In the genomic region with DNA sequence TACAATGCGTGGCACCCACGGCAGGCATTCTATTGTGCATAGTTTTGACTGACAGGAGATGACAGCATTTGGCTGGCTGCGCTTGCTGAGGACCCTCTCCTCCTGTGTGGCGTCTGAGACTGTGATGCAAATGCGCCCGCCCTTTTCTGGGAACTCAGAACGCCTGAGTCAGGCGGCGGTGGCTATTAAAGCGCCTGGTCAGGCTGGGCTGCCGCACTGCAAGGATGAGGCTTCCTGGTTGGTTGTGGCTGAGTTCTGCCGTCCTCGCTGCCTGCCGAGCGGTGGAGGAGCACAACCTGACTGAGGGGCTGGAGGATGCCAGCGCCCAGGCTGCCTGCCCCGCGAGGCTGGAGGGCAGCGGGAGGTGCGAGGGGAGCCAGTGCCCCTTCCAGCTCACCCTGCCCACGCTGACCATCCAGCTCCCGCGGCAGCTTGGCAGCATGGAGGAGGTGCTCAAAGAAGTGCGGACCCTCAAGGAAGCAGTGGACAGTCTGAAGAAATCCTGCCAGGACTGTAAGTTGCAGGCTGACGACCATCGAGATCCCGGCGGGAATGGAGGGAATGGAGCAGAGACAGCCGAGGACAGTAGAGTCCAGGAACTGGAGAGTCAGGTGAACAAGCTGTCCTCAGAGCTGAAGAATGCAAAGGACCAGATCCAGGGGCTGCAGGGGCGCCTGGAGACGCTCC, we compare ENCODE assay signal across 8 mouse cellular contexts. TPM values are rescaled to one million over a fixed set of nuclear protein-coding genes. Genes with fewer than 3 reads are reported as not detected.
DNase-seq lines count a peak whose midpoint lies in the region; ATAC-seq and TF ChIP-seq lines count a peak whose summit lies in the region.

A gene (plus strand): TSS at position 150 of the 687 bp plus-strand sequence.

- no peak for TF ChIP-seq EP300 in liver, embryonic 14.5 days (IDR thresholded peaks at IDR 0.05; ENCODE audit: low read depth)

- WGBS in embryonic facial prominence, embryonic 15.5 days: 5% methylated on average over 31 of the region's 31 CpGs
- 5% methylated on average over 31 of the region's 31 CpGs for WGBS in heart, embryonic 11.5 days (ENCODE audit: insufficient replicate concordance)
- 5% methylated on average over 31 of the region's 31 CpGs for WGBS in kidney, embryonic 14.5 days
- WGBS in liver, embryonic 14.5 days (ENCODE audit: insufficient replicate concordance): 4% methylated on average over 31 of the region's 31 CpGs
- WGBS in stomach, embryonic 16.5 days: 5% methylated on average over 31 of the region's 31 CpGs

- no peaks in the 10 kb centered on the region for H3K36me3 ChIP-seq in embryonic facial prominence, embryonic 15.5 days
- H3K36me3 ChIP-seq in heart, embryonic 11.5 days (ENCODE audit: control insufficient read depth, insufficient read depth, low read length): no peaks in the 10 kb centered on the region
- H3K36me3 ChIP-seq in kidney, embryonic 14.5 days (ENCODE audit: control insufficient read depth, insufficient read depth, low read length): no peaks in the 10 kb centered on the region
- no peaks in the 10 kb centered on the region for H3K36me3 ChIP-seq in liver, embryonic 14.5 days (replicated peaks; ENCODE audit: control insufficient read depth, insufficient read depth, low read depth)
- H3K36me3 ChIP-seq in stomach, embryonic 16.5 days (ENCODE audit: control insufficient read depth, insufficient read depth, low read length): no peaks in the 10 kb centered on the region

- peak within 1 kb of the TSS; percentile 21; the same call in 1 of the 2 replicates for H3K9ac ChIP-seq in embryonic facial prominence, embryonic 15.5 days
- peak within 1 kb of the TSS; percentile 77 for H3K9ac ChIP-seq in heart, embryonic 11.5 days (ENCODE audit: low read depth, low read length)
- H3K9ac ChIP-seq in kidney, embryonic 14.5 days (ENCODE audit: low read depth, low read length): peak within 1 kb of the TSS; percentile 55
- H3K9ac ChIP-seq in liver, embryonic 14.5 days (replicated peaks): no peak within 1 kb of the TSS
- H3K9ac ChIP-seq in stomach, embryonic 16.5 days (ENCODE audit: low read length): peak within 1 kb of the TSS; percentile 68

- peaks cover 10% of the 10 kb centered on the region; the same call in 1 of the 2 replicates for H3K27me3 ChIP-seq in embryonic facial prominence, embryonic 15.5 days
- no peaks in the 10 kb centered on the region for H3K27me3 ChIP-seq in heart, embryonic 11.5 days (ENCODE audit: control insufficient read depth, insufficient read depth, low read length)
- peaks cover 21% of the 10 kb centered on the region for H3K27me3 ChIP-seq in kidney, embryonic 14.5 days (ENCODE audit: control insufficient read depth, insufficient read depth, low read length)
- no peaks in the 10 kb centered on the region; the same call in 1 of the 2 replicates for H3K27me3 ChIP-seq in liver, embryonic 14.5 days (ENCODE audit: control insufficient read depth, insufficient read depth, low read length)
- peaks cover 3% of the 10 kb centered on the region; the same call in 1 of the 2 replicates for H3K27me3 ChIP-seq in stomach, embryonic 16.5 days (ENCODE audit: control insufficient read depth, insufficient read depth, low read length)

- no peaks in the 10 kb centered on the region for H3K9me3 ChIP-seq in embryonic facial prominence, embryonic 15.5 days (replicated peaks)
- H3K9me3 ChIP-seq in heart, embryonic 11.5 days (replicated peaks; ENCODE audit: control insufficient read depth, low read length): no peaks in the 10 kb centered on the region
- H3K9me3 ChIP-seq in kidney, embryonic 14.5 days (ENCODE audit: control insufficient read depth, low read length): no peaks in the 10 kb centered on the region
- no peaks in the 10 kb centered on the region for H3K9me3 ChIP-seq in liver, embryonic 14.5 days (ENCODE audit: control insufficient read depth, low read length)
- no peaks in the 10 kb centered on the region for H3K9me3 ChIP-seq in stomach, embryonic 16.5 days (replicated peaks; ENCODE audit: control insufficient read depth, low read length)

- H3K27ac ChIP-seq in embryonic facial prominence, embryonic 15.5 days (replicated peaks): no peak within 1 kb of the TSS
- H3K27ac ChIP-seq in heart, embryonic 11.5 days (ENCODE audit: low read depth, low read length): peak within 1 kb of the TSS; percentile 35; the same call in 1 of the 2 replicates
- H3K27ac ChIP-seq in kidney, embryonic 14.5 days (ENCODE audit: low read depth, low read length): no peak within 1 kb of the TSS
- H3K27ac ChIP-seq in liver, embryonic 14.5 days: no peak within 1 kb of the TSS
- H3K27ac ChIP-seq in stomach, embryonic 16.5 days (ENCODE audit: low read length): no peak within 1 kb of the TSS

- peak within 1 kb of the TSS; percentile 43 for H3K4me3 ChIP-seq in embryonic facial prominence, embryonic 15.5 days (replicated peaks)
- H3K4me3 ChIP-seq in heart, embryonic 11.5 days (ENCODE audit: low read depth, low read length): peak within 1 kb of the TSS; percentile 64
- peak within 1 kb of the TSS; percentile 38 for H3K4me3 ChIP-seq in kidney, embryonic 14.5 days (ENCODE audit: low read length)
- peak within 1 kb of the TSS; percentile 5 to 40 for H3K4me3 ChIP-seq in liver, embryonic 14.5 days (ENCODE audit: insufficient read depth in 1 of 2, low read depth in 2 of 2, low read length in 2 of 2)
- H3K4me3 ChIP-seq in stomach, embryonic 16.5 days (replicated peaks; ENCODE audit: low read length): peak within 1 kb of the TSS; percentile 45

- peaks cover 8% of the 10 kb centered on the region for H3K4me1 ChIP-seq in embryonic facial prominence, embryonic 15.5 days
- no peaks in the 10 kb centered on the region for H3K4me1 ChIP-seq in heart, embryonic 11.5 days (ENCODE audit: control insufficient read depth, insufficient read depth, low read length)
- 0 out of 2 replicates have a peak, but pooled peaks cover 4% of the 10 kb centered on the region for H3K4me1 ChIP-seq in kidney, embryonic 14.5 days (ENCODE audit: control insufficient read depth, insufficient read depth, low read length)
- H3K4me1 ChIP-seq in liver, embryonic 14.5 days (replicated peaks; ENCODE audit: control insufficient read depth in 2 of 2, insufficient read depth in 2 of 2, low read length in 1 of 2): no peaks in the 10 kb centered on the region
- H3K4me1 ChIP-seq in stomach, embryonic 16.5 days (ENCODE audit: control insufficient read depth, insufficient read depth, low read length): no peaks in the 10 kb centered on the region

- peak within 1 kb of the TSS; percentile 89 for H3K4me2 ChIP-seq in embryonic facial prominence, embryonic 15.5 days (replicated peaks)
- H3K4me2 ChIP-seq in heart, embryonic 11.5 days: peak within 1 kb of the TSS; percentile 89
- H3K4me2 ChIP-seq in kidney, embryonic 14.5 days (replicated peaks; ENCODE audit: low read depth, low read length): peak within 1 kb of the TSS; percentile 79
- peak within 1 kb of the TSS; percentile 61 for H3K4me2 ChIP-seq in liver, embryonic 14.5 days (ENCODE audit: low read depth)
- peak within 1 kb of the TSS; percentile 72 for H3K4me2 ChIP-seq in stomach, embryonic 16.5 days (ENCODE audit: low read depth, low read length)

- DNase-seq in 3T3-L1 (ENCODE audit: low read depth, low spot score): peak; percentile 16
- DNase-seq in adrenal gland, adult 2 months: peak; percentile 56
- DNase-seq in liver, embryonic 14.5 days (ENCODE audit: low read depth in 3 of 3, low spot score in 3 of 3): no peak
- DNase-seq in natural killer cell, adult 2 months (ENCODE audit: low spot score in 2 of 2): peak; percentile 57 to 65

- no peak for TF ChIP-seq CTCF in liver, embryonic 14.5 days (IDR thresholded peaks at IDR 0.05; ENCODE audit: low read depth)

- ATAC-seq in embryonic facial prominence, embryonic 15.5 days (ENCODE audit: insufficient number of reproducible peaks, low FRiP score, low TSS enrichment, low read depth): no peak
- ATAC-seq in heart, embryonic 11.5 days (replicated peaks; ENCODE audit: insufficient number of reproducible peaks, low FRiP score, low TSS enrichment): peak; percentile 80
- peak; percentile 81 for ATAC-seq in kidney, embryonic 14.5 days (ENCODE audit: low FRiP score, low TSS enrichment)
- peak; percentile 51; the same call in 1 of the 2 replicates for ATAC-seq in liver, embryonic 14.5 days (ENCODE audit: insufficient read depth)
- ATAC-seq in stomach, embryonic 16.5 days (ENCODE audit: insufficient read depth, low FRiP score): peak; percentile 77

RNA-seq across cellular contexts. Expression of the gene that starts here (rescaled TPM):
- total RNA-seq in adrenal gland, adult 2 months (2021): 10 to 100 TPM in 1 of 2 experiments, 1 to 10 TPM in 1; 5.3 to 10.1 TPM
- 4.8 and 5.6 TPM in 2 replicates for polyA plus RNA-seq in adrenal gland, adult 2 months (2012; rRNA removed)
- 3.1 and 3.6 TPM in 2 replicates for polyA plus RNA-seq in embryonic facial prominence, embryonic 15.5 days (2015; fragmentation: Nextera tagmentation; extraction: Ambion mirVana)
- 19.9 and 31.3 TPM in 2 replicates for polyA plus RNA-seq in heart, embryonic 11.5 days (2014; fragmentation: Nextera tagmentation; extraction: Ambion mirVana)
- 0.87 and 0.94 TPM in 2 replicates for polyA plus RNA-seq in kidney, embryonic 14.5 days (2014; fragmentation: Nextera tagmentation; extraction: Ambion mirVana)
- polyA plus RNA-seq in liver, embryonic 14.5 days (2012; rRNA removed): 0.82 and 1.1 TPM in 2 replicates
- 1.6 and 1.7 TPM in 2 replicates for polyA plus RNA-seq in liver, embryonic 14.5 days (2014; fragmentation: Nextera tagmentation; extraction: Ambion mirVana)
- polyA plus RNA-seq in stomach, embryonic 16.5 days (2015; fragmentation: Nextera tagmentation; extraction: Ambion mirVana): 15.9 and 17.2 TPM in 2 replicates

Comparison
In these comparisons a context has a peak if more than half of its experiments do, and no peak if none do; other contexts are left out.
1. Peak in ATAC-seq, H3K4me3 ChIP-seq, H3K9ac ChIP-seq and H3K4me2 ChIP-seq in kidney, embryonic 14.5 days; RNA of the gene not detected or under 1 TPM.
2. DNase-seq: peak in 3T3-L1 (single experiment), adrenal gland, adult 2 months (single experiment) and natural killer cell, adult 2 months (2 of 2); none in liver, embryonic 14.5 days (0 of 3).
3. Peak in every context shown above with its lines, with median percentiles within 50 percentile points of each other: H3K4me2 ChIP-seq and H3K4me3 ChIP-seq.